ENCODE assay signal across 27 mouse cellular contexts in the genomic region with DNA sequence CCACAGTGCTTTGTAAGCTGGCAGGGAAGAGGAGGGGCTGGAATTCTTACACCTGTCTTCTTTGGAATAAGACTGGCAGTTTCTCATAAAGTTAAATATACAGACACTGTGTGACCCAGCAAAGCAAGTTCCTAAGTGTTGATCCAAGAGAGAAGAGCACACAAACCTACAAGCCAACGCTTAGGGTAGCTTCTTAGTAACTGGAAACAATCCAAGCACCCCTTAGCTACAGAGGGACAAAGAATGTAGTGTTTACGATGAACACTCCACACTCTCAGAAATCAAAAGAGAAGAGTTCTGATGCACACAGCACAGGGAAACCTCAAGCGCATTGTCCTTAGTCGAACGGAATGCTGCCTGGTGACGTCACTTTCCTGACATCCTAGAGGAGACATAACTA. TPM values are rescaled to one million over a fixed set of nuclear protein-coding genes. Genes with fewer than 3 reads are reported as not detected.
DNase-seq lines count a peak whose midpoint lies in the region; ATAC-seq and TF ChIP-seq lines count a peak whose summit lies in the region.
"Had no signal": no experiment of that assay in that cellular context is flagged by ENCODE, and none has a peak within 500 bp of the region (broad histone marks: within the 10 kb centered on the region; RNA-seq: fewer than 3 reads in every experiment).

No protein-coding gene starts in this region.

- H3K4me1 ChIP-seq in embryonic facial prominence, embryonic 14.5 days (ENCODE audit: control insufficient read depth, insufficient read depth, low read length), result no peaks in the 10 kb centered on the region
- peaks cover 2% of the 10 kb centered on the region for H3K4me1 ChIP-seq in embryonic facial prominence, embryonic 10.5 days
- H3K4me1 ChIP-seq in lung, embryonic 16.5 days (replicated peaks; ENCODE audit: control insufficient read depth, insufficient read depth, low read length), result no peaks in the 10 kb centered on the region

- no peaks in the 10 kb centered on the region for H3K9me3 ChIP-seq in embryonic facial prominence, embryonic 14.5 days (ENCODE audit: control insufficient read depth, low read length)
- H3K9me3 ChIP-seq in embryonic facial prominence, embryonic 10.5 days, result no peaks in the 10 kb centered on the region
- no peaks in the 10 kb centered on the region for H3K9me3 ChIP-seq in lung, embryonic 16.5 days (ENCODE audit: control insufficient read depth, low read length)
- H3K9me3 ChIP-seq: embryonic facial prominence, embryonic 12.5 days; embryonic facial prominence, embryonic 15.5 days; forebrain, embryonic 10.5 days; forebrain, embryonic 12.5 days; G1E had no signal

- peak; percentile 14 for DNase-seq in embryonic facial prominence, embryonic 14.5 days (ENCODE audit: low spot score)
- no peak for DNase-seq in embryonic facial prominence, embryonic 10.5 days (ENCODE audit: low spot score)
- no peak for DNase-seq in lung, postnatal 36 days
- peak; percentile 30 for DNase-seq in Muller cell, postnatal 12 days (ENCODE audit: inconsistent ontology term)
- DNase-seq in brain, embryonic 14.5 days (ENCODE audit: low read depth), result peak; percentile 4
- no peak for DNase-seq in cerebellum, postnatal 36 days
- DNase-seq: adrenal gland, adult 8-10 months; adrenal gland, postnatal 14 days; B cell, adult 2 months; cerebellum, adult 11-12 months; cerebellum, adult 2 months; cerebellum, adult 9-10 months; cerebellum, postnatal 10 days; cerebellum, postnatal 25 days; embryo, embryonic 11 days had no signal

- no peak overlapping the region for H3K27ac ChIP-seq in embryonic facial prominence, embryonic 14.5 days (replicated peaks; ENCODE audit: low read depth, low read length)
- H3K27ac ChIP-seq in embryonic facial prominence, embryonic 10.5 days (replicated peaks), result no peak overlapping the region
- H3K27ac ChIP-seq in lung, embryonic 16.5 days (ENCODE audit: low read length), result no peak overlapping the region
- H3K27ac ChIP-seq: embryonic facial prominence, embryonic 12.5 days; embryonic facial prominence, embryonic 15.5 days; forebrain, embryonic 10.5 days; forebrain, embryonic 12.5 days had no signal

- no peaks in the 10 kb centered on the region for H3K27me3 ChIP-seq in embryonic facial prominence, embryonic 14.5 days (replicated peaks; ENCODE audit: control insufficient read depth, insufficient read depth, low read length)
- peaks cover 14% of the 10 kb centered on the region for H3K27me3 ChIP-seq in embryonic facial prominence, embryonic 10.5 days (replicated peaks; ENCODE audit: low read depth, poor library complexity, severe bottlenecking)
- no peaks in the 10 kb centered on the region for H3K27me3 ChIP-seq in lung, embryonic 16.5 days (ENCODE audit: control insufficient read depth, insufficient read depth, low read depth, low read length)
- H3K27me3 ChIP-seq: CH12.LX; embryonic facial prominence, embryonic 15.5 days; forebrain, embryonic 12.5 days had no signal

- ATAC-seq in embryonic facial prominence, embryonic 14.5 days (ENCODE audit: low read depth), result 0 out of 2 replicates have a peak, but pooled peaks have one; percentile 30
- peak; percentile 47 for ATAC-seq in lung, embryonic 16.5 days (ENCODE audit: low read depth)
- ATAC-seq: activated CD4-positive, CD25-positive, alpha-beta regulatory T cell, adult 4 months; CD4-positive, CD25-positive, alpha-beta regulatory T cell, adult 4 months; forebrain, embryonic 14.5 days; forebrain, embryonic 16.5 days had no signal

- 66% methylated on average over 6 of the region's 6 CpGs for WGBS in embryonic facial prominence, embryonic 14.5 days
- 77% methylated on average over 6 of the region's 6 CpGs for WGBS in embryonic facial prominence, embryonic 10.5 days
- whole genome bisulfite sequencing in lung, embryonic 16.5 days, result 38% methylated on average over 6 of the region's 6 CpGs

- H3K9ac ChIP-seq in embryonic facial prominence, embryonic 14.5 days (ENCODE audit: low read depth, low read length), result no peak overlapping the region
- H3K9ac ChIP-seq in lung, embryonic 16.5 days (ENCODE audit: low read length), result no peak overlapping the region
- H3K9ac ChIP-seq: embryonic facial prominence, embryonic 12.5 days; embryonic facial prominence, embryonic 15.5 days; forebrain, embryonic 12.5 days had no signal

- no peaks in the 10 kb centered on the region for H3K36me3 ChIP-seq in embryonic facial prominence, embryonic 14.5 days (ENCODE audit: control insufficient read depth, insufficient read depth, low read length)
- no peaks in the 10 kb centered on the region for H3K36me3 ChIP-seq in embryonic facial prominence, embryonic 10.5 days (replicated peaks)
- H3K36me3 ChIP-seq in lung, embryonic 16.5 days (ENCODE audit: control insufficient read depth, insufficient read depth, low read length), result no peaks in the 10 kb centered on the region
- H3K36me3 ChIP-seq: embryonic facial prominence, embryonic 12.5 days; embryonic facial prominence, embryonic 15.5 days; forebrain, embryonic 10.5 days; forebrain, embryonic 12.5 days; G1E had no signal

- no peak overlapping the region for H3K4me3 ChIP-seq in embryonic facial prominence, embryonic 14.5 days (ENCODE audit: low read depth, low read length)
- H3K4me3 ChIP-seq in embryonic facial prominence, embryonic 10.5 days, result no peak overlapping the region
- H3K4me3 ChIP-seq in lung, embryonic 16.5 days (ENCODE audit: low read length), result no peak overlapping the region
- H3K4me3 ChIP-seq: embryonic facial prominence, embryonic 12.5 days; embryonic facial prominence, embryonic 15.5 days; erythroblast, embryonic 14.5 days; forebrain, embryonic 10.5 days; forebrain, embryonic 12.5 days had no signal

- no peak for TF ChIP-seq POLR2A in brain, embryonic 14.5 days (IDR thresholded peaks at IDR 0.05; ENCODE audit: borderline replicate concordance, extremely low read depth, insufficient read depth, insufficient read length, poor library complexity, severe bottlenecking)

- H3K4me2 ChIP-seq in embryonic facial prominence, embryonic 14.5 days (ENCODE audit: low read depth, low read length), result no peak overlapping the region
- no peak overlapping the region for H3K4me2 ChIP-seq in lung, embryonic 16.5 days (ENCODE audit: low read depth, low read length)
- H3K4me2 ChIP-seq: embryonic facial prominence, embryonic 12.5 days; embryonic facial prominence, embryonic 15.5 days; forebrain, embryonic 12.5 days had no signal

- no peak for TF ChIP-seq CTCF in brain, embryonic 14.5 days (IDR thresholded peaks at IDR 0.05; ENCODE audit: borderline replicate concordance, extremely low read depth, insufficient read depth, insufficient read length)

RNA-seq across cellular contexts. Expression of a gene that starts 49.4 kb away (rescaled TPM):
- 4.3 and 5.5 TPM in 2 replicates for polyA plus RNA-seq in embryonic facial prominence, embryonic 14.5 days (2014; fragmentation: Nextera tagmentation; extraction: Ambion mirVana)
- polyA plus RNA-seq in embryonic facial prominence, embryonic 10.5 days (2016; fragmentation: Nextera tagmentation; extraction: Ambion mirVana), result 0.60 and 0.72 TPM in 2 replicates
- polyA plus RNA-seq in lung, embryonic 16.5 days (2015; fragmentation: Nextera tagmentation; extraction: Ambion mirVana), result not detected in 2 replicates
- 0.42 and 0.55 TPM in 2 replicates for polyA plus RNA-seq in brain, embryonic 14.5 days (2012; rRNA removed)
- polyA plus RNA-seq: CD4-positive, CD25-positive, alpha-beta regulatory T cell, adult 4 months; erythroblast, embryonic 14.5 days; forebrain, embryonic 10.5 days; forebrain, embryonic 12.5 days; forebrain, embryonic 16.5 days; G1E had no signal

Comparison
In these comparisons a context has a peak if more than half of its experiments do, and no peak if none do; other contexts are left out.
1. DNase-seq: peak in embryonic facial prominence, embryonic 14.5 days (single experiment), Muller cell, postnatal 12 days (single experiment) and brain, embryonic 14.5 days (single experiment); none in embryonic facial prominence, embryonic 10.5 days (single experiment), lung, postnatal 36 days (single experiment) and cerebellum, postnatal 36 days (0 of 2).